Mouse (Mus musculus) erythroblast, adult 5-6 weeks (primary cell): ENCODE measurements at regions not wholly inside any gene's neighbourhood (a gene's known extent, or its start where the extent isn't known, plus 50 kb on each side); places are given as distances from the start of the nearest gene placed in this dataset.

Source experiments
- ATAC-seq: replicated peaks from 2 replicates; pipeline ENCODE4 v1.8.0; 2016; ENCODE audit warnings: moderate number of reproducible peaks, mild to moderate bottlenecking, moderate TSS enrichment, inconsistent platforms; ENCODE audit not compliant: poor library complexity, low FRiP score, severe bottlenecking

DNA sequence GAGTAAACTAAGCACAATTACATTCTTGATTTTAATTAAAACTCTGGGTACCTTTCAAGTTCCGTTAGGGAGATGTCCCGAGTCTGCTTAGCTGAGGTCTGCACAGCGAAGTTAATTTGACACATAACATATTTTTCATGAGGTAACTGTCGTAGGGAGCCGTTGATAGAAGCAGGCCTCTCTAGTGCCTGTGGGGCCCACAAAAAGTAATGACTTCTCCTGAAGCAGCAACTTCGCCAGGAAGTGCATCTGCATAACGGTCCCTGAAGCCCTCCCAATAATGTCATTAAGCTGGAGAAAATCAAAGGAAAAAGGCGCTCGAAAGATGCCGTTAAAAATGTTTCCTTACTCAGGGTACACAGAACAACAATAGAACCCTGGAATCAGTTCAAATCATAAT lies 410.7 kb upstream of the Tmpo start:
- ATAC-seq, result no peak

DNA sequence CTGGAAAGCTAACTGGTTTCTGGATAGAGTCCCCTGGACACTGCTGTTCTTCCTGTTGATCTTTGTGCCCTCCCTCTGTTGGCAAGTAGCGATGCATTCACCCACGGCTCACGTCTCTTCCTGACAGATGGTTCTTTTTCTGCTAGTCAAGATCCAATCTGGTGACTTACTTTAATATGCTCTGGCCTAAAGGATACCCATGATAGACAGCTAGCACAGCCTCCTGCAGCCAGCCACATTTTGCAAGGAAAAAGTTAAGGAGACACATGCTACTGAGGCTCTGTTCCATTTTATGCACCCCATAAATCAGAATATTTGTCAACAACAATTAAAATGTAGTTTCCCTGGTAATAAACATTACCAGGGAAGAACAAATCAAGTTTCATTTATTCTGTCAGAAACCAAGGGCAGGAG lies 410.3 kb upstream of the Tmpo start:
- no peak for ATAC-seq

- ATAC-seq, result no peak
Measured at GRCm38 (mm10) chr10:91583204-91583603, 402.1 kb upstream of the Tmpo start.

DNA sequence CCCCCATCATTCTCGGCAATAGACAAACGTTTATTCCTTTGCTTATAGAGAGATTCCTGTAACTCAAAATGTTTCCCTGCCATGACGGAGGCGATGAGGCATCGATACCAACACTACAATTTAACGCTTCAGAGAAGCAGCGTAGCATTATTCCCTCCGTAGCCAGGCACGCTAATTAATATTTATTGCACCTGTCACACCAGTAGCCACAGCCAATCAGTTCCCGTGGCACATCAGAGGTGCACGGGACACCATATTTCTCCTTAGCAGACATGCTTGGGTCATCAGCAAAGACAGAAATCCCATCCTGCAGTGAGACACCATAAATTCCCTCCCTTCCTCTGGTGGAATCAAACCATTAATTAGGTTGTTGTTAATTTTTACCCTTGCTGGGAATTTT lies 399.8 kb upstream of the Tmpo start:
- no peak for ATAC-seq

- no peak for ATAC-seq
Measured at GRCm38 (mm10) chr10:91575323-91576064, 394.4 kb upstream of the Tmpo start.

- no peak for ATAC-seq
Measured at GRCm38 (mm10) chr10:91572796-91573195, 391.7 kb upstream of the Tmpo start.

- no peak for ATAC-seq
Measured at GRCm38 (mm10) chr10:91569046-91569445, 387.9 kb upstream of the Tmpo start.

DNA sequence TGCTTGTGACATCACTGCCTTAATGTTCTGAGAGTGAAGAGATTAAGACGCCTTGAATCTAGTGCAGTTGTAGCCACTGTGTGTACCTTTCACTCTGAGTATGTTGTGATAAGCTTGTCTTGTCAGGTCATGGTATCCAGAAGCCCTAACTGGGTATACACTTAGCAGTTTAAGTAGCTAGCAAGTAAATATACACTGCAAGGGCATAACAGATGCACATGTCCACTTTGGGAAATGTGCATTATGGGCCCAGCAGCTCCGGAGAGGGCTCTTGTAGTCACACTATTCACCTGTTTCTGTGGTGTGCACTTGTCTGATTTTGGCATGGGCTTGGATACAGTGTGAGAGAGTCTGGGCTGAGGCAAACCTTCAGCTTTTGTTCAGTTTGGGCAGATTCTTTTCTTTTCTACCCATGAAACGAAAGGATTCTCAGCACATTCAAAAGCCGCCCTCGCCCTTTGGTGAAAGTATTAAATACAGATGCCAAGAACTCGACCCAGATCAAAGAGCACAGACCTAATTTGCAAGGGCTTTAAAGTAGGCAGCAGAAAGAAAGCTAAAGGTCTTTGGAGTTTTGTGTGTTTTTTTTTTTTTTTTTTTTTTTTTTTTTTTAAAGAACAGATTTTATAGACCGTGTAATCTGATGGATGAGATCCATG lies 385.1 kb upstream of the Tmpo start:
- no peak for ATAC-seq

GRCm38 (mm10) chr10:91559307-91559706 lies 378.2 kb upstream of the Tmpo start:
- no peak for ATAC-seq

GRCm38 (mm10) chr10:91548071-91548470 lies 367.0 kb upstream of the Tmpo start:
- ATAC-seq, result no peak

GRCm38 (mm10) chr10:91546140-91546539 lies 365.0 kb upstream of the Tmpo start:
- ATAC-seq, result no peak

DNA sequence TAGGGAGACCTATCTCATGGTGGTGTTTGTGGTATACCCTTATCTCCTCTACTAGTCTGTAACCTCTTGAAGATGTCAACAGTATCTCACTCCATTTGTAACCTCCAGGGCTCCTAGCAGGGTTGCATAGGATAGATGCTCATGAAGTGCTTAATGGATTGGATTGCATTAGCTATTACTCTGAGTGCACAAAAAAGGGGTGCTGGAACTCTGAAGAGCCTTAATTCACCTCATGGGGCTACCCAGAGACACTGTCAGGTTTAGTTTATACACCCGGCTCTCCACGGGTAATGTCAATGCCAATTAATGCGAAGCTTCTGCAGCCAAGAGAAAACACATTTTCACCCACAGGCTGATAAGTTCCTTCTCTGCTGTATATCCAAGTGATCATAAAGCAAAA lies 364.3 kb upstream of the Tmpo start:
- ATAC-seq, result no peak

- ATAC-seq, result no peak
Measured at GRCm38 (mm10) chr10:91543167-91543918, 362.2 kb upstream of the Tmpo start.

- no peak for ATAC-seq
Measured at GRCm38 (mm10) chr10:91542201-91542604, 361.1 kb upstream of the Tmpo start.

DNA sequence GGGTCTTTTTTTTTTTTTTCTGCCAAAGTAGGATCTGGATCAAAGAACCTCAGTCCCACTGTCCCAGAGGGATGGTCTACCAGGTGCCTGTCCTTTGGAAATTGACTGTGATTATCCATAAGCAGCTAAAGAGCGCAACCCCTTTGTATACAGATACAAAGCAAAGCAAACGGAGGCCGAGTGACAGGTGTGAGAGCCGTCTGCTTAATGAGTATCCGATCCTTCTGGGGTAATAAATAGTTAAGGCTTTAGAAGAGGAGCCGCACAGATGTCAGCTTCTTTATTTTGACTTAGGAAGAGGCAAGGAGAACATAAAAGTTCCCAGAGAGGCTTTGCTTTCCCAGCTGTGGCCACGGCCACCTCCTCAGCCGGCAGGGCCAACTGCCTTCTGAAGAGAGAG lies 356.1 kb upstream of the Tmpo start:
- no peak for ATAC-seq

- no peak for ATAC-seq
Measured at GRCm38 (mm10) chr10:91535392-91535791, 354.3 kb upstream of the Tmpo start.

- no peak for ATAC-seq
Measured at GRCm38 (mm10) chr10:91528305-91528704, 347.2 kb upstream of the Tmpo start.

DNA sequence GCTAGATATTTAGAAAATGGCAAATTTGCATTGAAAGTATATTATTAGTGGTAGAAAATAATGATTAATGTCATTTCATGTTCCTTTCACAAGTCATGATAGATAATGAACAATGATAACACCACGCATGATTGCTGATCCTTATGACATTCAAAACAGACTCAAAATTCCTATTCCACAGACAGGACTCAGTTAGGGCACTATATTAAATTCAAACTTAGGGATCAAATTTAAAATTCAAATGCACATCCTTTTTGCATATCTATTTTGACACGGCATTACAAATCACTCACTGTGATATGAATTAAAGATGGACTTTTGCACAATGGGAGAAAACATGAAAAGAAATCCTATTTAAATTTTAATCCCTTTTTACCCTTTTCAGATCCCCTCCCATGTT lies 340.1 kb upstream of the Tmpo start:
- no peak for ATAC-seq

GRCm38 (mm10) chr10:91515021-91515371 lies 333.9 kb upstream of the Tmpo start:
- no peak for ATAC-seq

- no peak for ATAC-seq
Measured at GRCm38 (mm10) chr10:91514163-91515020, 333.3 kb upstream of the Tmpo start.
